Mouse (Mus musculus) kidney, postnatal 0 days (tissue): Measurements from ENCODE around the gene Ccdc182. TPM values are rescaled to one million over a fixed set of nuclear protein-coding genes. Genes with fewer than 3 reads are reported as not detected.

Source experiments
- ATAC-seq: fragments of 200-750 bp; cut with Nextera tagmentation; replicated peaks from 2 replicates; pipeline ENCODE4 v1.8.0; 2017; ENCODE audit warnings: low read depth, moderate number of reproducible peaks, moderate TSS enrichment, moderate library complexity; ENCODE audit not compliant: low FRiP score
- DNase-seq: peaks from one replicate; pipeline ENCODE4 v3.0.0-alpha.2; 2016; ENCODE audit warnings: low spot score
- H3K27ac ChIP-seq: fragments of 300-500 bp; sonication (generic); 2 replicates; pipeline ENCODE4 v1.5.1; 2014; ENCODE audit warnings: mild to moderate bottlenecking
- H3K27me3 ChIP-seq: fragments of 300-500 bp; sonication (generic); 2 replicates; pipeline ENCODE4 v1.6.1; 2014; ENCODE audit warnings: low read length, mixed read lengths; ENCODE audit not compliant: insufficient read depth
- H3K36me3 ChIP-seq: fragments of 300-500 bp; sonication (generic); 2 replicates; pipeline ENCODE4 v1.6.1; 2014; ENCODE audit warnings: low read length, mixed read lengths; ENCODE audit not compliant: insufficient read depth
- H3K4me1 ChIP-seq: fragments of 300-500 bp; sonication (generic); replicated peaks from 2 replicates; pipeline ENCODE4 v1.6.1; 2014; ENCODE audit warnings: antibody characterized with exemption, low read length, mixed read lengths; ENCODE audit not compliant: insufficient read depth
- H3K4me2 ChIP-seq: fragments of 300-500 bp; sonication (generic); 2 replicates; pipeline ENCODE4 v1.6.1; 2014; ENCODE audit warnings: mild to moderate bottlenecking, low read length, moderate library complexity, mixed read lengths
- H3K4me3 ChIP-seq: fragments of 300-500 bp; sonication (generic); replicated peaks from 2 replicates; pipeline ENCODE4 v1.5.1; 2014; ENCODE audit warnings: low read depth, low read length
- H3K9ac ChIP-seq: fragments of 300-500 bp; sonication (generic); 2 replicates; pipeline ENCODE4 v1.6.1; 2014; ENCODE audit warnings: low read depth, low read length
- H3K9me3 ChIP-seq: fragments of 300-500 bp; sonication (generic); replicated peaks from 2 replicates; pipeline ENCODE4 v1.6.1; 2016; ENCODE audit warnings: low read length, inconsistent platforms, mixed read lengths
- CTCF ChIP-seq: IDR thresholded peaks from 2 replicates; pipeline ENCODE4 v1.5.1; 2016; ENCODE audit warnings: antibody characterized with exemption, low read depth, mild to moderate bottlenecking, moderate library complexity
- WGBS: fragments of 180-500 bp; shearing (Covaris S2); extraction: QIAGEN DNeasy Blood & Tissue Kit; methylation state at CpG from one replicate; pipeline ENCODE4 v1.1.7; 2014; 5-methylcytosine and 5-hydroxymethylcytosine counted together
- polyA plus RNA-seq: library from polyadenylated mRNA; unstranded; fragments of >200 nt; fragmentation: Nextera tagmentation; extraction: Ambion mirVana; gene quantifications from 2 replicates; pipeline ENCODE4 v1.2.1, GENCODE M21; 2015

The Ccdc182 gene
- polyA plus RNA-seq, 1 experiment from 2014 or later = 4.2 TPM

GRCm38 (mm10) chr11:88252767-88253513, 40.9 kb upstream of the Ccdc182 start:
- TF ChIP-seq CTCF = no peak
- ATAC-seq = no peak
- Histone ChIP-seq H3K27me3 (no peaks in the 10 kb centered on the region), H3K27ac (no peak overlapping the region), H3K4me3 (no peak overlapping the region), H3K36me3 (no peaks in the 10 kb centered on the region), H3K9ac (no peak overlapping the region), H3K4me2 (no peak overlapping the region), H3K4me1 (no peaks in the 10 kb centered on the region; the same call in 1 of the 2 replicates), H3K9me3 (no peaks in the 10 kb centered on the region)
- no peak for DNase-seq
- 44% methylated on average over 9 of the region's 18 CpGs for WGBS

- no peak for DNase-seq
- H3K27ac ChIP-seq = no peak overlapping the region
- no peak for TF ChIP-seq CTCF
- no peak overlapping the region for H3K4me2 ChIP-seq
- H3K27me3 ChIP-seq = no peaks in the 10 kb centered on the region
- H3K4me3 ChIP-seq = no peak overlapping the region
- H3K36me3 ChIP-seq = no peaks in the 10 kb centered on the region
- no peaks in the 10 kb centered on the region for H3K9me3 ChIP-seq
- H3K4me1 ChIP-seq = no peaks in the 10 kb centered on the region; the same call in 1 of the 2 replicates
- no peak for ATAC-seq
- no peak overlapping the region for H3K9ac ChIP-seq
- WGBS = 64% methylated on average over 7 of the region's 7 CpGs
These were observed 40.2 kb upstream of the Ccdc182 start for GRCm38 (mm10) chr11:88253514-88254167.

- no peak overlapping the region for H3K4me2 ChIP-seq
- no peak overlapping the region for H3K9ac ChIP-seq
- DNase-seq (no peak), ATAC-seq (no peak)
- H3K36me3 ChIP-seq = no peaks in the 10 kb centered on the region
- H3K27ac ChIP-seq = no peak overlapping the region
- 69% methylated on average over 4 of the region's 4 CpGs for WGBS
- no peak for TF ChIP-seq CTCF
- no peaks in the 10 kb centered on the region for H3K4me1 ChIP-seq
- H3K9me3 ChIP-seq = no peaks in the 10 kb centered on the region
- no peaks in the 10 kb centered on the region for H3K27me3 ChIP-seq
- no peak overlapping the region for H3K4me3 ChIP-seq
These were observed 36.2 kb upstream of the Ccdc182 start for GRCm38 (mm10) chr11:88257700-88258099.

GRCm38 (mm10) chr11:88258212-88258611, 35.6 kb upstream of the Ccdc182 start:
- DNase-seq = no peak
- WGBS = 87% methylated on average over 4 of the region's 4 CpGs
- ATAC-seq = no peak
- H3K27me3 ChIP-seq = no peaks in the 10 kb centered on the region
- no peak overlapping the region for H3K9ac ChIP-seq
- no peak overlapping the region for H3K27ac ChIP-seq
- H3K9me3 ChIP-seq = no peaks in the 10 kb centered on the region
- no peak overlapping the region for H3K4me3 ChIP-seq
- no peaks in the 10 kb centered on the region for H3K4me1 ChIP-seq
- peak; percentile 39; the same call in 1 of the 2 replicates for TF ChIP-seq CTCF
- no peak overlapping the region for H3K4me2 ChIP-seq
- no peaks in the 10 kb centered on the region for H3K36me3 ChIP-seq

- no peak overlapping the region for H3K4me2 ChIP-seq
- WGBS = 37% methylated on average over 7 of the region's 7 CpGs
- H3K36me3 ChIP-seq = no peaks in the 10 kb centered on the region
- no peak overlapping the region for H3K27ac ChIP-seq
- H3K9me3 ChIP-seq = no peaks in the 10 kb centered on the region
- H3K27me3 ChIP-seq = no peaks in the 10 kb centered on the region
- H3K4me3 ChIP-seq = no peak overlapping the region
- ATAC-seq = no peak
- DNase-seq = no peak
- no peaks in the 10 kb centered on the region for H3K4me1 ChIP-seq
- TF ChIP-seq CTCF = no peak
- H3K9ac ChIP-seq = no peak overlapping the region
These were observed 33.4 kb upstream of the Ccdc182 start for GRCm38 (mm10) chr11:88260463-88260862.

GRCm38 (mm10) chr11:88264889-88265288, 29.0 kb upstream of the Ccdc182 start:
- DNase-seq (peak; percentile 57), ATAC-seq (0 out of 2 replicates have a peak, but pooled peaks have one; percentile 57)
- no peak for TF ChIP-seq CTCF
- H3K4me1 ChIP-seq = 0 out of 2 replicates have a peak, but pooled peaks cover 4% of the 10 kb centered on the region
- H3K27me3 ChIP-seq = no peaks in the 10 kb centered on the region
- WGBS = 46% methylated on average over 5 of the region's 5 CpGs
- no peak overlapping the region for H3K27ac ChIP-seq
- H3K4me3 ChIP-seq = no peak overlapping the region
- no peaks in the 10 kb centered on the region for H3K9me3 ChIP-seq
- no peak overlapping the region for H3K4me2 ChIP-seq
- no peak overlapping the region for H3K9ac ChIP-seq
- H3K36me3 ChIP-seq = no peaks in the 10 kb centered on the region
